Mouse (Mus musculus): ENCODE measurements at regions not wholly inside any gene's neighbourhood (a gene's known extent, or its start where the extent isn't known, plus 50 kb on each side); places are given as distances from the start of the nearest gene placed in this dataset.
A peak's percentile ranks its signal among the peaks of the same experiment; 100 is the strongest.

DNA sequence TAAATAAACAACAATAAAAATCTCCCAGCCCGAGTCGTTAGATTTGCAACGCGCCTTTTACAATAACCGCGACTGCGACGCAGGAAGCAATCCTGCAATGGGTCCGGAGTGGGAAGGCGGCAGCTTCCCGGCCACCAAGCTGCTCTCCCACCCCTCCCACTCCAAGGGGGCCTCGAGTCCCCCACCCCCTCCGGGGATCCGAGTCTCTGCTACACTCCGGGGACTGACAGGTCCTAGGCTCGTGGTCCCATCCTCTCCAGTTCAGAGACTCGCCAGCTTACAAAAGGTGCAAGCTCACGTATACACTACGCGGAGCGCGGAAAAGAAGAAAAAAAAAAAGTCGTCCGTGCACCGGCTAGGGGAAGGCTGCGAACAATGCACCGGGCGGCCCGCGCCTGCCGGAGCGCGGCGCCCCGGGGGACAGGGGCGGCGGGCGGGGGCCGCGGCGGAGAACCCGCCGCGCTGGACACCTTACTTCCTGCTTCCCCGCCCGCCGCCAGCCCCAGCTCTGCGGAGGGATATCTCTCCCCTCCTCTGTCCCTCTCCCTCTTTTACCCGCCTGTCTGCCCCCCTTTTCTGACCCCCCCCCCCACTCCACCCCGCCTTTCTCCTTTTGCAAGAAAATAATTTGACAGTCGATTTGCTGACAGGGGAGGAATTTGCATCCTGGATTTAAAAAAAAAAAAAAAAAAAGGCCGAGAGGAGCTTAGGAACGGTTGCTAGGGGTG is 130.0 kb upstream of the Ubr2 start:
- Histone ChIP-seq H3K4me3 (peak overlapping the region; percentile 77), H3K27me3 (replicated peaks) (no peaks in the 10 kb centered on the region), H3K4me1 (peaks cover 48% of the 10 kb centered on the region), H3K9me3 (no peaks in the 10 kb centered on the region), H3K36me3 (peaks cover 4% of the 10 kb centered on the region; the same call in 1 of the 2 replicates), H3K9ac (peak overlapping the region; percentile 95), H3K27ac (replicated peaks) (peak overlapping the region; percentile 95), H3K4me2 (peak overlapping the region; percentile 81)
- 0 out of 2 replicates have a peak, but pooled peaks have one; percentile 0 for ATAC-seq (ENCODE audit: extremely low read depth, insufficient number of reproducible peaks, low FRiP score, low TSS enrichment)
- under 1% methylated on average over 43 of the region's 53 CpGs for WGBS

DNA sequence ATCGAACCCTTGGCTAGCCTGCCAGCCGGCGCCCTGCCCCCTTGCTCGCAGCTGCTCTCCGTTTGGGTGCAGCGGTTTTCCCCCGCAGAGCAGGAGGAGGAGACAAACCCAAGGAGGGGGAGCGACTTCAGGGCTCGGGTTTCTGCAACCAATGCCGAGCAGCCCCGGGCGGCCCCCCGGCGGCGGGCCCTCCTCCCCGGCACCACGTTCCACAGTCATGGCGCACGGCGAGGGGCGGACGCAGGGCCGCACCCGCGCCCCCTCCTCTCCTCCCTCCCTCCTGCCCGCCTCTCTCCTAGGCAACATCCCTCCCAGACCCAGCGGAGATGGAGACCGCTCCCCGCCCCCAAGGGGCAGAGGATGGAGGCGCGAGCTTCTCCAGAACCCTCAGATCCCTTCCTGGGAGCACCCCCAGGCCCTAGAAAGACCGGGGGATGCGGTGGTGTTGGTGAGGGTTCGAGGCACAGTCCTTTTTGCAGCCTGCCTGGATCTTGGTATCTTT is 129.4 kb upstream of the Ubr2 start:
- H3K4me1 ChIP-seq: peaks cover 42% of the 10 kb centered on the region
- peak overlapping the region; percentile 95 for H3K9ac ChIP-seq
- H3K9me3 ChIP-seq: no peaks in the 10 kb centered on the region
- ATAC-seq (ENCODE audit: extremely low read depth, insufficient number of reproducible peaks, low FRiP score, low TSS enrichment): peak; percentile 80
- 0% methylated on average over 28 of the region's 34 CpGs for WGBS
- H3K36me3 ChIP-seq: no peaks in the 10 kb centered on the region
- no peaks in the 10 kb centered on the region for H3K27me3 ChIP-seq (replicated peaks)
- H3K27ac ChIP-seq (replicated peaks): peak overlapping the region; percentile 95
- peak overlapping the region; percentile 81 for H3K4me2 ChIP-seq
- H3K4me3 ChIP-seq: peak overlapping the region; percentile 77

DNA sequence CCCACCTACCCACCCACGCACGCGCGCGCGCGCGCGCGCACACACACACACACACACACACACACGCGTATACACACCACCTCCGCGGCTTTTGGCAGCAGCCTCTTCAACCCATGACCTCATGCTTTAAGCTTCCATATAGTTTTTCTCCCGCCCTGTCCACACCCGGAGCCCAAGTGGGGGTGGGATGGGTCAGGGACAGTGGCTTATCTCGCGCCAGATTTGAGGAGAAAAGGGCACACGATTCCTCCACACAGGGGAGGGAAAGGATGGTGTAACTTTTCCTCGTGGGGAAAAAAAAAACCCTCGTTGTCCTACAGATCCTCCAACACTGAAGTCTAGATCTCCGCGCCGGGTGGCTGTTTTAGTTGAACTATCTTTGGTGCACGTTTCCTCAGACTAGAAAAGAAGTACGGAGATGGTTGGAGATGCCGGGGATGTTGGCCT is 128.8 kb upstream of the Ubr2 start:
- Histone ChIP-seq H3K9me3 (no peaks in the 10 kb centered on the region), H3K4me2 (peak overlapping the region; percentile 81), H3K4me3 (peak overlapping the region; percentile 77), H3K9ac (peak overlapping the region; percentile 81), H3K4me1 (peaks cover 36% of the 10 kb centered on the region), H3K27ac (replicated peaks) (peak overlapping the region; percentile 95), H3K36me3 (no peaks in the 10 kb centered on the region), H3K27me3 (replicated peaks) (no peaks in the 10 kb centered on the region)
- 2% methylated on average over 26 of the region's 27 CpGs for WGBS
- no peak for ATAC-seq (ENCODE audit: extremely low read depth, insufficient number of reproducible peaks, low FRiP score, low TSS enrichment)

DNA sequence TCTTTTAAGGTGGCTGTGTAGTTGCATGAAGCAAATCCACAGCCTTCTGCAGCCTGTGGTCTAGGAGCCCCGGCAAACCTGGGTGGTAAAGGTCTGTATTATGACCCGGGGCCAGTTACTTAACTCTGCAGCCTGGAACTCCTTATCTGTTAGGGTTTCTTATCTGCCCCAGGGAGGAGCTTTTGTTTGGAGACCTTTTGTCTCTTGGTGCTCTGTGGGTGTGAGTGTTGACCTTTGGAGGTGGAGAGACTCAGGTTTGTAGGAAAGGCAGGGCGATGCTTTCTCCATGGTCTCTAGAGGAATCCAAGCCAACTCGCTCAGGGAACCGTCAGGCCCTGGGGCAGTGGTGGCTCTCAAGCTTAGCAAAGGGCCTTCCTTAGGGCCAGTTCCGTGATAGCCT is 127.8 kb upstream of the Ubr2 start:
- Histone ChIP-seq H3K9ac (no peak overlapping the region), H3K36me3 (no peaks in the 10 kb centered on the region), H3K27me3 (replicated peaks) (no peaks in the 10 kb centered on the region), H3K4me1 (peaks cover 26% of the 10 kb centered on the region), H3K4me3 (no peak overlapping the region), H3K4me2 (no peak overlapping the region), H3K27ac (replicated peaks) (peak overlapping the region; percentile 5; the same call in 1 of the 2 replicates), H3K9me3 (no peaks in the 10 kb centered on the region)
- ATAC-seq (ENCODE audit: extremely low read depth, insufficient number of reproducible peaks, low FRiP score, low TSS enrichment): no peak
- WGBS: 29% methylated on average over 6 of the region's 6 CpGs

DNA sequence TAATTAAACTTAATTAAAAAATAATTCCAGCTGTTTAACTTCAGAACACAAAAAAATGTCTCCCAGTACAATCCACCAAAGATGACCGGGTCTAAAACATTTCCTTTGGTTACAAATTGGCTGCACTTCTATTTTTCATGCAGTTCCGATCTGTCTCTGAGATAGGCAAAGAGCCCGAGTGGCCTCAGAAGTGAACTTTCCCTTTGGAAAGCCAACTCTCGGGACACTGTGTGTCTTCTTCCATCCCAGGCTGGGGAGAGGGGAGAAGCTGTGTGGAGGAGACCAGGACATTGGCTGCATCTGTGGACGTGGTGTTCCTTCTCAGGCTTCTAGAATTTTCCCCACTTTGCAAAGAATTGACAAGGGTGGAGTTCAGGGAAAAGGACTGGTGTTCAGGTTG is 125.0 kb upstream of the Ubr2 start:
- H3K27ac ChIP-seq (replicated peaks): no peak overlapping the region
- no peak overlapping the region for H3K4me2 ChIP-seq
- no peak for ATAC-seq (ENCODE audit: extremely low read depth, insufficient number of reproducible peaks, low FRiP score, low TSS enrichment)
- 62% methylated on average over 5 of the region's 5 CpGs for WGBS
- no peaks in the 10 kb centered on the region for H3K9me3 ChIP-seq
- no peaks in the 10 kb centered on the region for H3K36me3 ChIP-seq
- no peak overlapping the region for H3K4me3 ChIP-seq
- no peaks in the 10 kb centered on the region for H3K27me3 ChIP-seq (replicated peaks)
- H3K9ac ChIP-seq: no peak overlapping the region
- peaks cover 12% of the 10 kb centered on the region for H3K4me1 ChIP-seq

DNA sequence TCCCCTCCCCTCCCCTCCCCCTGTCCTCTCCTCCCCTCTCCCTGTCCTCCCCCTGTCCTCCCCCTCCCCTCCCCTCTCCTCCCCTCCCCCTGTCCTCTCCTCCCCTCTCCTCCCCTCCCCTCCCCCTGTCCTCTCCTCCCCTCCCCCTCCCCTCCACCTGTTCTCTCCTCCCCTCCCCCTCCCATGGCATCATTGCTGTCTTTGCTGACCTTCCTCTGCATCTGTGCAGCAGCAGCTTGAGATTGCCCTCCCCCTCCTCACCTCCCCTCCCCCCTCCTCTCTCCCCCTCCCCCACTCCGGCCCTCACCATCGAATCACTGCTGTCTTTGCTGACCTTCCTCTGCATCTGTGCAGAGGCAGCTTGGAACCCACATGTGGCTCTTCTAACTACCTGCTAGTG is 123.4 kb upstream of the Ubr2 start:
- Histone ChIP-seq H3K36me3 (no peaks in the 10 kb centered on the region), H3K27ac (replicated peaks) (no peak overlapping the region), H3K9ac (no peak overlapping the region), H3K27me3 (replicated peaks) (no peaks in the 10 kb centered on the region), H3K9me3 (no peaks in the 10 kb centered on the region), H3K4me1 (peaks cover 6% of the 10 kb centered on the region), H3K4me2 (no peak overlapping the region), H3K4me3 (no peak overlapping the region)
- 35% methylated on average over 2 of the region's 2 CpGs for WGBS
- no peak for ATAC-seq (ENCODE audit: extremely low read depth, insufficient number of reproducible peaks, low FRiP score, low TSS enrichment)

DNA sequence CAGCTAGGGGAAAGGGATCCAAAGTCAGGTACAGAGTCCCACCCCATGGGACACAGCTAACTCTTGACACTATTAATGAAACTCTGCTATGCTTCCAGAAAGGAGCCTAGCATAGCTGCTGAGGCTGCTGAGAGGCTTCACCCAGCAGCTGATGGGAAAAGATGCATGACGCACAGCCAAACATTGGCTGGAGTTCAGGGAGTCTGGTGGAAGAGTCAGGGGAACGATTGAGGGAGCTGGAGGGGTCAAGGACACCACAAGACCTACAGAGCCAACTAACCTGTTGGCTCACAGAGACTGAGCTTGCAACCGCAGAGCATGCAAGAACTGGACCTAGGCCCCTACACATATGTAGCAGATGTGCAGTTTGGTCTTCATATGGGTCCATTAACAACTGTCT is 117.2 kb upstream of the Ubr2 start:
- no peak for ATAC-seq (ENCODE audit: extremely low read depth, insufficient number of reproducible peaks, low FRiP score, low TSS enrichment)
- WGBS: 64% methylated on average over 3 of the region's 3 CpGs
- Histone ChIP-seq H3K27me3 (replicated peaks) (no peaks in the 10 kb centered on the region), H3K9me3 (no peaks in the 10 kb centered on the region), H3K27ac (replicated peaks) (no peak overlapping the region), H3K4me3 (no peak overlapping the region), H3K4me2 (no peak overlapping the region), H3K4me1 (no peaks in the 10 kb centered on the region), H3K9ac (no peak overlapping the region), H3K36me3 (no peaks in the 10 kb centered on the region)

DNA sequence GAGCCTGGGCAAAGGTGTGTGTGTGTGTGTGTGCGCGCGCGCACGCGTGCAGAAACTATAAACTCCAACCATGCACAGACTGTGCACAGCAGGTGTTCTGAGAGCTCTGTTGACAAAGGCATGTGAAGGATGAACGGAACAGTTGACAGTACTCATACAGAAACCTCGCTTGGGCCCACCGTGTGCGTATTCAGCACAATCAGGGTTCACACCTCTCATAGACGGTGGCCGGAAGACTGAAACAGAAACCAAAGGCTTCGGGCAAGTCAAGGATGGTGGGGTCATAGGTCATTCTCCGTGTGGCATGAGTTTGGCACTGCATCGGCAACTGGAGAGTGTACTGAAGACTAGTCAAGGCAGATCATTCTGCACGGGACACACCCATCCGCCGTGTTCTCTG is 113.2 kb upstream of the Ubr2 start:
- Histone ChIP-seq H3K4me2 (no peak overlapping the region), H3K4me1 (no peaks in the 10 kb centered on the region), H3K9ac (no peak overlapping the region), H3K36me3 (no peaks in the 10 kb centered on the region), H3K9me3 (no peaks in the 10 kb centered on the region), H3K27me3 (replicated peaks) (no peaks in the 10 kb centered on the region), H3K4me3 (no peak overlapping the region), H3K27ac (replicated peaks) (no peak overlapping the region)
- WGBS: 81% methylated on average over 18 of the region's 18 CpGs
- ATAC-seq (ENCODE audit: extremely low read depth, insufficient number of reproducible peaks, low FRiP score, low TSS enrichment): no peak

DNA sequence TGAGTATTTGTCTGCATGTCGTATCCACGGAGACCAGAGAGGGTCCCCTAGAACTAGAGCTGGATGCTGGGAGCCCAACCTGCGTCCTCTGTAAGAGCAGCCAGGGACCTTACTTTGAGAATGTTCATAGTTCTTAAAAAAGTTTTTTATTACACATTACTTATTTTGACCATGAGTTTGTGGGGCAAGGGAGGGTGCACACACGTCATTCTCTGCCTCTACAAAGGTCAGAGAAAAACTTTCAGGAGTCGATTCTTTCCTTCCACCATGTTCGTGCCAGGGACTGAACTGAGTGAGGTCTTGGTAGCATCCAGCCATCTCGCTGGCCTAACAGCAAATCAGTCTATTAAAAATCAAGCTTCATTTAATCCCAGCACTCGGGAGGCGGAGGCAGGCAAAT is 111.9 kb upstream of the Ubr2 start:
- Histone ChIP-seq H3K9ac (no peak overlapping the region), H3K36me3 (no peaks in the 10 kb centered on the region), H3K9me3 (no peaks in the 10 kb centered on the region), H3K4me1 (no peaks in the 10 kb centered on the region), H3K4me3 (no peak overlapping the region), H3K27me3 (replicated peaks) (no peaks in the 10 kb centered on the region), H3K4me2 (no peak overlapping the region), H3K27ac (replicated peaks) (no peak overlapping the region)
- no peak for ATAC-seq (ENCODE audit: extremely low read depth, insufficient number of reproducible peaks, low FRiP score, low TSS enrichment)
- WGBS: 72% methylated on average over 9 of the region's 9 CpGs

DNA sequence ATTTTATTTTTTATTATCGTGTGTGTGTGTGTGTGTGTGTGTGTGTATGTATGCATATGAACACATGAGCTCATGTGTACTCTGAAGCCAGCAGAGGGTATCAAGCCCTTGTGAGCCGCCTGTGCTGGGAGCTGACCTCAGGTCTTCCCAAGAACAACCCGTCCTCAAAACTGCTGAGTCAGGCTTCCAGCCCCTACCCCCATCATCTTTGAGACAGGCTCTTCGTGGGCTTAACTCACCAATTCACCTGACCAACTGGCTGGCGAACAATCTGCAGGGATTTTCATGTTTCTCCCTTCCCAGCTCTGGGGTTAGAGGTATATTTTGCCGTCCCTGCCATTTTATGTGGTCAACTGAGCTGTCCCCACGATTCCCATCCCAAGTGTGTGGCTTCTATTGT is 107.7 kb upstream of the Ubr2 start:
- 83% methylated on average over 7 of the region's 7 CpGs for WGBS
- Histone ChIP-seq H3K36me3 (no peaks in the 10 kb centered on the region), H3K9me3 (no peaks in the 10 kb centered on the region), H3K27me3 (replicated peaks) (no peaks in the 10 kb centered on the region), H3K9ac (no peak overlapping the region), H3K27ac (replicated peaks) (no peak overlapping the region), H3K4me1 (no peaks in the 10 kb centered on the region), H3K4me3 (no peak overlapping the region), H3K4me2 (no peak overlapping the region)
- no peak for ATAC-seq (ENCODE audit: extremely low read depth, insufficient number of reproducible peaks, low FRiP score, low TSS enrichment)

DNA sequence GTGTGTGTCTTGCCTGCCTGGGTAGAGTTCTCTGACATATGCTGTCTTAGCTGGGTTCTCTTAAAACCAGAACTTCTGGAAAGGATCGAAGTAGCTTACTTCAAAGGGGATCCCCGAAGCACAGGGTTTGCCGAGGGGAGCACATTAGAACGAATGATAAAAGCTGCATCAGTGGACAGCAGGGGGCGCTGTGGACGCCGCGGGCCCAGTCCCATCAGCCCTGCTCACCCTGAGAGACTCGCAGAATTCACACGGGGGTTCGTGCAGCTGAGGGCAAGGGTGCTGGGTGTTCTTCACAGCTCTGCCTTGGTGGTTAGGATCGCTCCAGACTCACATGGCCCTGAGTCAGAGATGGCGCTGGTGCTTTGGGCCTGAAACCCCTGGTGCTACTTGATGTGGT is 105.4 kb upstream of the Ubr2 start:
- WGBS: 41% methylated on average over 13 of the region's 13 CpGs
- Histone ChIP-seq H3K9me3 (no peaks in the 10 kb centered on the region), H3K4me2 (no peak overlapping the region)

DNA sequence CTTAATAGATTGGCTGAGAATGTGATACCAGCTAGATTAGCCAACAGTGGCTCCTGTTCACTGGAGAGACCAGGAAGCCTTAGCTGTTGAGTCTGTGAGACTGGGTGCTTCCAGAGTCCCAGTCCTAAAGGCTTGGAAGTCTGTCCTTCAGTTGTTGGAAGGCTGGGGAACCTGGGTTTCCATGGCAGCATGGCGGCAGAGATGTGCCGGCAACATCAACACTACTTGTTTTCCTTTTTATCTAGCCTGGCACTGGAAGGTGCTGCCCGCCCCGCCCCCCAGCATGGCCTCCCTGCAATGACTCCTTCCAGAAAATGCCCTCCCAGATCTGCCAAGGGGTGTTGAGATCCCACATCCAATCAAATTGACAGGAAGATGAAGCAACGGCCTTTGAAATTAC is 104.8 kb upstream of the Ubr2 start:
- ATAC-seq (ENCODE audit: extremely low read depth, insufficient number of reproducible peaks, low FRiP score, low TSS enrichment): no peak
- H3K36me3 ChIP-seq: no peaks in the 10 kb centered on the region
- no peak overlapping the region for H3K4me3 ChIP-seq
- WGBS: 69% methylated on average over 5 of the region's 5 CpGs
- H3K27me3 ChIP-seq (replicated peaks): no peaks in the 10 kb centered on the region
- no peak overlapping the region for H3K4me2 ChIP-seq
- H3K9me3 ChIP-seq: no peaks in the 10 kb centered on the region
- H3K4me1 ChIP-seq: no peaks in the 10 kb centered on the region
- H3K27ac ChIP-seq (replicated peaks): no peak overlapping the region
- H3K9ac ChIP-seq: no peak overlapping the region

More for the DNA sequence above, 105.4 kb upstream of the Ubr2 start:
- no peaks in the 10 kb centered on the region for H3K27me3 ChIP-seq (replicated peaks)
- no peaks in the 10 kb centered on the region for H3K36me3 ChIP-seq
- H3K27ac ChIP-seq (replicated peaks): no peak overlapping the region
- H3K9ac ChIP-seq: no peak overlapping the region
- no peak overlapping the region for H3K4me3 ChIP-seq
- ATAC-seq (ENCODE audit: extremely low read depth, insufficient number of reproducible peaks, low FRiP score, low TSS enrichment): no peak
- H3K4me1 ChIP-seq: no peaks in the 10 kb centered on the region

Data from heart, embryonic 13.5 days (tissue).